Mouse (Mus musculus) thymus, postnatal 10 days (tissue): ENCODE data around the gene Gm3880.
"Not testable (repeated sequence)": the region's sequence is repeated elsewhere in the genome, so short reads cannot be mapped to it uniquely, and the experiment has no call there.

ENCODE experiments used
- DNase-seq, 2 experiments: peaks; one replicate each; pipeline ENCODE4 v3.0.0; 2021; ENCODE audit warnings: low spot score in 2 of 2

Gene Gm3880

DNA sequence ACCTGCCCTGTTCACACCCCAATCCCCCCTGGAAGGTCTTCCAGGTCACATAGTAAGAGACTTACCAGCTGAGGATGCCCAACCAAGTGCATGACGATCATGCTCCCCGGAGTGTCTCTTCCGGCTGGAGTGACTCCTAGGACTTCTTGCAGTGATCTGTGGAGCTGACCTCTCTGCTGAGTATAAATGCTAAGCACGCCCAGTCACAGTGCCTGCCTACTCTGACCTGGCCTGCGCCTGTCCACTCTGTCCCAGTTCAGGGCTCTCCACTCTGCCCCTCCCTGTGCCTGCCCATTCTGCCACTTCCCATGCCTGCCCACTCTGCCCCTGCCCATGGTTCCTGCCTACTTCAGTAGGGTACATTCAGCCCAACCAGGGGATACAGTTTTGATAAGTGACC lies at the start of gene Gm3880:
Gm3880 (minus strand) TSS at position 101 of the 400 bp plus-strand sequence.
- DNase-seq, result not testable (repeated sequence)

- not testable (repeated sequence) for DNase-seq
Measured at GRCm38 (mm10) chrX:102724226-102724625, 37.5 kb upstream of the Gm3880 start.

GRCm38 (mm10) chrX:102707535-102707934 lies 20.8 kb upstream of the Gm3880 start, which contains the start of the genes Gm9112 and Dmrtc1b:
Gene Gm9112, minus strand, starts transcription at chrX:102707635.
Gene Dmrtc1b, plus strand, starts transcription at chrX:102707865.
- DNase-seq, result not testable (repeated sequence)

DNA sequence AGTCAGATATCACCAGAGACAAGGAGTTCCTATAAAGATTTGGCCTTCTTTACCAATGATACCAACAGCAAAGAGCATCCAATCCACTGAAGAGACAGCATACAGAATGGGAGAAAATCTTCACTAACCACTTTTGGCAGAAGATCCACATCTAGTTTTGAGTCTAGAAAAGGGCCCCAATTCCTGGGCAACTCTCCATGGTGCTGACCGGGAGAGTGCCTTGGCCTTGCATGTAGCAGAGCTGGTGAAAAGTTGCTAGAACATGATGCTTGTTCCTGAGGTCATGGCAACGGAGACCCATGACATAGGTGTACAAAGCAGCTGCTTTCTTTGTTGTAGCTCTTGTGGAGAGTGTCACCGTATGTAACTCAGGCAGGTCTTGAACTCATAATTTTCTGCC lies 13.9 kb upstream of the Gm3880 start:
- DNase-seq, result not testable (repeated sequence)

DNA sequence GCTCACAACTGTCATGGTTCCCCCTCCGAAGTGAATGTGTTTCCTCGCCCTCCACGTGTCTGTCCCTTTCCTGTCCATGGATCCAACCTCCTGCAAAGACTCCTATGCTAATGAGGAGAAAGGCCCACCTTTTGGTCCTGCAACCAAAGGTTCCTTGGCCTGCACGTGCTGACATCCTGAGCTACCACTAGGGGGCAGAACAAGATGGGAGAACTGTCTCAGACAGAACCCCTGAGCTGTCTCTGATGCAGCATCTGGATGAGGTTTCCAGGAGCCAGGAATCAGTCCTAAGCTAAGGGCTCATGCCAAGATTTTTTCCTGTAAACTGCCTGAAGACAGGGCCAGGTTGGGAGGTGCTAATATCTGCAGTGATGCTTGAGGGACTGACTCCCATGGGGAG lies 2.5 kb upstream of the Gm3880 start:
- DNase-seq, result peak in 1 of 2 experiments; percentile 3

DNA sequence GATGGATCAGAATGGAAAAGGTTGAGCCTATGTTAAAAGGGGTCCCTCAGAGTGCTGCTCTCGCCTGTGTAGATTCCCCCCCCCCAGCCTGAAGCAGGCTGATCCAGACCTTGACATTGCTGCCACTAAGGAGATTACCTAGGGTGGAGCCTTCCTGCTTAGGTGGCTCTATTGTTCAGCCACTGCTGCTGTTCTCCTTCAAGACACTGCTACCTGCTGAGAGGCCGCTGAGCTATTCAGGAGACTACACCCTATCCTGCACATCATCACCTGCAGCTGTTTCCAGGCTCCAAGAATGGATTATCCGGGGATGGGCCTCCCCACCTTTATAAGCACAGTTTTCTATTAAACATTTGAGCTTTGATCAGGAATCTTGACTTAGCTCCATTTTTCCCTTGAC lies 2.1 kb downstream of the Gm3880 start:
- DNase-seq, result not testable (repeated sequence)

- no peak for DNase-seq
Measured at GRCm38 (mm10) chrX:102666641-102667040, 20.1 kb downstream of the Gm3880 start.

DNA sequence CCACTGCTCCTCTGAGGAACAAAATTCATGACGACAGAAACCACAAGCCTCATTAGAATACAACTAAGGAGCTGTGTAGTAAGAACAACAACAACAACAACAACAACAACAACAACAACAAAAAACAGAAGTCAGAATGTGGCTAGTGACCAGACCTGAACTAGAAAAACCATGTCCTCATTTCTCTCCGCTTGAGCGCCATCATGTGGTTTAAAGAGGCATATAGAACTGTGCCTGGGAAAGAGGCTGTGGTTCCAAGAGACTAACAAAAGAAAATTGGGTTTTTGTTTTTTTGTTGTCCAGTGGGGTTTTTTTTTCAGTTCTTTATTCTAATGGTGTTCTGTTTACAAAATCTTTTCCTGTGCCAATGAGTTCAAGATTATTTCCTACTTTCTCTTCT lies 26.1 kb downstream of the Gm3880 start:
- no peak for DNase-seq

DNA sequence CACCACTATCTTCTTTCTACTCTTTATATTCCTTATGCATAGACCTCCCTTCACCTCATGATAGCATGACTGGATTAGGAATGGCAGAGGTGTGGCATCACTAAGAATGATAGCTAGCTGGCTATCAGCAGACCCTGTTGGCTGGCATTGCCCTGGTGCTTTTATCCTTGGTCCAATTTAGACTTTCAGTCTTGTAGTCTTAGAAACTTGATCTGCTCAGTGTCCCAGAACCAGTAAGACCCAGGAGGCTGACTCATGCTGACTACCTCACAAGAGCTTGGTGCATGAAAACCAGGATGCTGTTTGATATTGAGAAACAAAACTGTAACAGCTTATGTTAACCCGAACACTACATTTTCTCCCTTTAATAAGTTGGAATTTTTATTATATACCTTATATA lies 41.1 kb downstream of the Gm3880 start:
- no peak for DNase-seq

GRCm38 (mm10) chrX:102645146-102645545 lies 41.6 kb downstream of the Gm3880 start:
- DNase-seq, result no peak

GRCm38 (mm10) chrX:102644573-102644951 lies 42.2 kb downstream of the Gm3880 start:
- no peak for DNase-seq

GRCm38 (mm10) chrX:102643823-102644572 lies 42.8 kb downstream of the Gm3880 start, which contains the start of gene Phka1:
Gene Phka1, minus strand, starts transcription at chrX:102644246.
- DNase-seq, result peak in 1 of 2 experiments; percentile 2
